Mouse (Mus musculus) layer of hippocampus, adult 18-20 months (tissue): ENCODE measurements around the gene Ccdc38. TPM values are rescaled to one million over a fixed set of nuclear protein-coding genes. Genes with fewer than 3 reads are reported as not detected.

Experiments used
- DNase-seq, 2 experiments: peaks; one replicate each; pipeline ENCODE4 v3.0.0; 2022; ENCODE audit warnings: low spot score in 2 of 2
- long read RNA-seq: library from polyadenylated mRNA; stranded (forward); transcript quantifications from one replicate; pipeline ENCODE4 v2.0.0, GENCODE M21; 2021
- total RNA-seq, 2 experiments: library from RNA; stranded (reverse); gene quantifications; 2 replicates each; pipeline ENCODE4 v1.2.3; 2021

Ccdc38 gene
- not detected for total RNA-seq
- long read RNA-seq, result 0 reads

GRCm38 (mm10) chr10:93540431-93541210 is at the start of gene Ccdc38:
Gene Ccdc38 (plus strand): TSS chr10:93540632.
- DNase-seq, result no peak

GRCm38 (mm10) chr10:93500864-93501263 is 39.6 kb upstream of the Ccdc38 start:
- DNase-seq, result no peak

- DNase-seq, result no peak
Measured at GRCm38 (mm10) chr10:93501346-93501745, 39.1 kb upstream of the Ccdc38 start.

GRCm38 (mm10) chr10:93508383-93508970 is 32.0 kb upstream of the Ccdc38 start:
- DNase-seq, result no peak

- no peak for DNase-seq
Measured at GRCm38 (mm10) chr10:93509532-93510153, 30.8 kb upstream of the Ccdc38 start.

GRCm38 (mm10) chr10:93515419-93515818 is 25.0 kb upstream of the Ccdc38 start:
- no peak for DNase-seq

- no peak for DNase-seq
Measured at GRCm38 (mm10) chr10:93515927-93516326, 24.5 kb upstream of the Ccdc38 start.

GRCm38 (mm10) chr10:93517754-93518153 is 22.7 kb upstream of the Ccdc38 start:
- DNase-seq, result no peak

- no peak for DNase-seq
Measured at GRCm38 (mm10) chr10:93518186-93518585, 22.2 kb upstream of the Ccdc38 start.

- no peak for DNase-seq
Measured at GRCm38 (mm10) chr10:93518620-93519019, 21.8 kb upstream of the Ccdc38 start.

GRCm38 (mm10) chr10:93519159-93519558 is 21.3 kb upstream of the Ccdc38 start:
- no peak for DNase-seq

GRCm38 (mm10) chr10:93519756-93520155 is 20.7 kb upstream of the Ccdc38 start:
- no peak for DNase-seq

- no peak for DNase-seq
Measured at GRCm38 (mm10) chr10:93520994-93521393, 19.4 kb upstream of the Ccdc38 start.

GRCm38 (mm10) chr10:93525329-93525728 is 15.1 kb upstream of the Ccdc38 start:
- DNase-seq, result no peak

- no peak for DNase-seq
Measured at GRCm38 (mm10) chr10:93538287-93538686, 2.1 kb upstream of the Ccdc38 start.

GRCm38 (mm10) chr10:93538818-93539217 is 1.6 kb upstream of the Ccdc38 start:
- DNase-seq, result no peak

GRCm38 (mm10) chr10:93539775-93540430 is 529 bp upstream of the Ccdc38 start, which contains the start of gene Amdhd1:
Gene Amdhd1 (minus strand): TSS chr10:93540033.
- peak; percentile 6 to 45 for DNase-seq

GRCm38 (mm10) chr10:93541585-93541984 is 1.2 kb downstream of the Ccdc38 start:
- DNase-seq, result no peak

- DNase-seq, result no peak
Measured at GRCm38 (mm10) chr10:93542356-93542755, 1.9 kb downstream of the Ccdc38 start.

GRCm38 (mm10) chr10:93543176-93543575 is 2.7 kb downstream of the Ccdc38 start:
- DNase-seq, result no peak

- no peak for DNase-seq
Measured at GRCm38 (mm10) chr10:93544172-93544571, 3.7 kb downstream of the Ccdc38 start.
